Mouse (Mus musculus) c-Kit-positive CD71-positive TER-119-positive erythroid progenitor cells, embryonic 14.5 days (primary cell): ENCODE data around the gene Zfp760.
"Not testable (repeated sequence)": the region's sequence is repeated elsewhere in the genome, so short reads cannot be mapped to it uniquely, and the experiment has no call there.

ENCODE experiments used
- DNase-seq: peaks from one replicate; pipeline ENCODE4 v3.0.0-alpha.2; 2013; ENCODE audit warnings: low spot score

Gene Zfp760

DNA sequence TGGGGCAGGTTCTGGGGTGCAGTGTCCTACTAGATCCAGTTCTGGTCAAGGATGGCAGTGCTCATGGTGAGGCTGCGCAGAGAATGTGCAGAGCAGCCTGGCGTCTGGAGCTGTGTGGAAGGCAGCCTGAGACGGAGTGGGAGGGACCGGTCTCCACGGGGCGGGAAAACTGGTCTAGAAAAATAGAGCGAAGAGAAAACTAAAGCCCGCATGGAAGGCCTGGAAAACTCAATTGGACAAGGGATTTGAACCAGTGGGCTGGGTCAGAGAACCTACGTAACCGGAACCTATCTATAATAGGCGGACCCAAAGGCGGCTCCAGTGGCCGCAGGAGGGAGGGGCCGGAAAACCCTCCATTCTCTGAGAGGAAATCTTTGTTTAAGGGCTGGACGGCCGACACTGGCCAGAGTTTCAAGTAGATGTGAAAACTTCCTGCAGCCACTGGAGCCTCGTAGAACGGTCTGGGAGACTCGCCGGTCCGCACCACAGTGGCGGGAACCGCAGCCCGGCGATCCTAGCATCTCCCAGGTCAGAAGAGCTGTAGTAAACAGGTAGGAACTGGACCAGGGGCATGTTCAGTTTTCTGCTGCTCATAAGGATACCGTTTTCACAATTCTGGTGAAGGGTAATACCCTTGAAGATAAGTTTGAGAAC lies at the start of gene Zfp760:
Gene Zfp760, plus strand, starts transcription at position 399 of the 654 bp plus-strand sequence.
- peak; percentile 76 for DNase-seq

DNA sequence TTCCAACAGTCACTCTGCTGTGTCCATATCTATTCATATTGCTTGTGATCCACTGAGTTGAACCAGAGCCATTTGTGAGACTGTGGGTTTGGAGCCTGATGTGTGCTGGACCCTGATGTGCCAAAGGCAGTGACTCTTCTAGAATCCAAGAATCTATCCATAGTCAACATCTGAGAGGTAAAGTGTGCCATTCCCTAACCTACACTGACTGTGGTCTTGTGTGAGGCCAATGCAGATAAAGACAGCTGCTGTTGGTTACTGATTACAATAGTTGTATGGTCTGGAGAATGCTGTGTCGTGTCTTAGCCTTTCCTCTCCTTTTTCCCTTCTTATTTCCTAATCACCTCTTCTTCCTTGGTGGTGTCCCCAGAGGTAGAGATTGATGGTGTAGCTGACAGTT lies 28.7 kb upstream of the Zfp760 start:
- DNase-seq: peak; percentile 56

DNA sequence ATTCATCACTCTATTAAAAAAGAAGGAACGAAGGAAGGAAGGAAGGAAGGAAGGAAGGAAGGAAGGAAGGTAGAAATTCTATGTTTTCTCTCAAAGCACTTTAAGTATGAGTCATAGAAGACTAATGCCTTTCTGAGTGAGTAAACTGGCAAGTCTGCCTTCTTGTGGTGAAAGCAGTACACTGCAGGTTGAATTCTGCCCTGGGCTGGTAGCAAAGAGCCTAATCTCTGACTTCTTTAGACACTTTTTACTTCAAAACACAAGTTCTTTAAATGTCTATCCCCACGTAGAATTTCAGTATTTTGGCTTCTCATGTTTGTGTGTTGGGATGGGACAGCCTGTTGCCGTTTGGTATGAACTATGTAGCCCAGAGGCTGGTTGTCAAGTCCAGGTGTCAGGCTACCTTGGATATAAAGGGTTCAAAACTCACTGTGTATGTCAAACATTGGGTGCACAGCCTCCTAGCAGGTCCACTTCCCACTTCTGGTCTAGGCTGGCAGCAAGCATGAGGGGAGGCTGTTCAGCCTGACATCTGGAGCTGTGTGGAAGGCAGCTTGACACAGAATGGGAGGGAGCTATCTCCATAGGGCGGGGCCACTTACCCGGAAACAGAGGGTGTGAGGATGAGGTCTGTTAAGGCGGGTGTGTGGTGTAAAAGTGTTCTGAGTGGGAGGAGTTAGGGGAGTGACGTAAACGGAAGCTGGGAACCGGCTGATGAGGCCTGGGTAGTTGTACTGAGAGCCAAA lies 28.1 kb upstream of the Zfp760 start:
- DNase-seq: peak; percentile 94

DNA sequence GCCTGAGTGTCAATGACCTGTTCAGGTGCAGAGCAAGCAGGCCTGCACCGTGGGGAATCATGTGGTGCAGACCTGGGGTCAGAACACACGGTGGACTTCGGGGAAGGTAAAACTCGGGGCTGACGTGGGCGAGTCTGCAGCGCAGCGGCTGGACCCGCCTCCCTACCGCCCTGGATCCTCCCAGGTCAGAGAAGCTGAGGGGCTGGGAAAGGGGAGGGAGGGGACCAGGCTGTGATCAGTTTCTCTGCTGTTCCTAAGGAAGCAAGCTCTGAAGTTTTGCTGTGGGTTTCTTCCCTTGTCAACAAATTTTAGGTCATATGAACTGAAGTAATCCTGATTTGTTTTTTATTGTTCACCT lies 27.5 kb upstream of the Zfp760 start:
- not testable (repeated sequence) for DNase-seq

DNA sequence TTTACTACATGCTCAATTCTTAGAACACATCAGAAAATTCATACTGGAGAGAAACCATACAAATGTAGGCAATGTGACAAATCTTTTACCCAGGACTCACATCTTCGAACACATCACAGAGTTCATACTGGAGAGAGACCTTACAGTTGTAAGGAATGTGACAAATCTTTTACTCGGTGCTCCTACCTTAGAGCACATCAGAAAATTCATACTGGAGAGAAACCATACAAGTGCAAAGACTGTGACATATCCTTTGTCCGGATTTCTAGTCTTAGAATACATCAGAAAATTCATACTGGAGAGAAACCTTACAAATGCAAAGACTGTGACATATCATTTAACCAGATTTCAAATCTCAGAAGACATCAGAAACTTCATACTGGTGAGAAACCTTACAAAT lies 16.0 kb upstream of the Zfp760 start, which contains the start of gene Gm10226:
Gene Gm10226, plus strand, starts transcription at position 301 of the 400 bp plus-strand sequence.
- DNase-seq: no peak

DNA sequence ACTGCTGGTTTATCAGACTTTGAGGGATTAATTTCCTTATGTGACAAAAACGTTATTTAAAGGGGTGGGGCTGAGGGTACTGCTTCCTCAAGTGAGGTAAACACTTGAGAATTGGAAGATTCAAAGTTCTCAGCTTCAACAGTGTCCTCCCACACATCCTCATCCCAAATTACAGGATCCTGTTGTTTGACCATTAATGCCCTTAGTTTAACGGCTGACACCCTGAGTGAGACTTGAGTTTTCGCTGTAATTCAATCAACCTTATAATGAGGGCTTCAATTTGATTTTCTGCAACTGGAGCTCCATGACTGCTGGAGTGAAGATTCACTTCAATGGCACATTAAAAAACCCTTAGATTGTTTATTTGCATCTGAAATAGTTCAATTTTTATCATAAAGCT lies 14.2 kb upstream of the Zfp760 start:
- no peak for DNase-seq

DNA sequence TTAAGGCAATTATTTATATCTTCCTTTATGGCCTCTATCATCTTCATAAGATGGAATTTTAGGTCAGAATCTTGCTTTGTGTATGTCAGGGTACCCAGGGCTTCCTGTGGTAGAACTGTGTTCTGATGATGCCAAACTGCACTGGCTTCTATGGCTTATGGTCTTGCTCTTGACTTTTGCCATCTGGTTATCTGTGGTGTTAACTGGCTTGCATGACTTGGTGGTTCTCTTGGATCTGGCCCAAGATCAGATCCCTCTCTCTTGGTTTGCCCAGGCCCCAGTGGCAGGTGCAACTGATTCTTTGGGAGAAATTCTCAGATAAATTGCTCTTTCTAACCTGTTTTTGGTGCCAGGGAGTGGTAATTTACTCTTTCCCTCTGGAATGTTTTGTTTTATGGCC lies 11.5 kb upstream of the Zfp760 start:
- DNase-seq: no peak

DNA sequence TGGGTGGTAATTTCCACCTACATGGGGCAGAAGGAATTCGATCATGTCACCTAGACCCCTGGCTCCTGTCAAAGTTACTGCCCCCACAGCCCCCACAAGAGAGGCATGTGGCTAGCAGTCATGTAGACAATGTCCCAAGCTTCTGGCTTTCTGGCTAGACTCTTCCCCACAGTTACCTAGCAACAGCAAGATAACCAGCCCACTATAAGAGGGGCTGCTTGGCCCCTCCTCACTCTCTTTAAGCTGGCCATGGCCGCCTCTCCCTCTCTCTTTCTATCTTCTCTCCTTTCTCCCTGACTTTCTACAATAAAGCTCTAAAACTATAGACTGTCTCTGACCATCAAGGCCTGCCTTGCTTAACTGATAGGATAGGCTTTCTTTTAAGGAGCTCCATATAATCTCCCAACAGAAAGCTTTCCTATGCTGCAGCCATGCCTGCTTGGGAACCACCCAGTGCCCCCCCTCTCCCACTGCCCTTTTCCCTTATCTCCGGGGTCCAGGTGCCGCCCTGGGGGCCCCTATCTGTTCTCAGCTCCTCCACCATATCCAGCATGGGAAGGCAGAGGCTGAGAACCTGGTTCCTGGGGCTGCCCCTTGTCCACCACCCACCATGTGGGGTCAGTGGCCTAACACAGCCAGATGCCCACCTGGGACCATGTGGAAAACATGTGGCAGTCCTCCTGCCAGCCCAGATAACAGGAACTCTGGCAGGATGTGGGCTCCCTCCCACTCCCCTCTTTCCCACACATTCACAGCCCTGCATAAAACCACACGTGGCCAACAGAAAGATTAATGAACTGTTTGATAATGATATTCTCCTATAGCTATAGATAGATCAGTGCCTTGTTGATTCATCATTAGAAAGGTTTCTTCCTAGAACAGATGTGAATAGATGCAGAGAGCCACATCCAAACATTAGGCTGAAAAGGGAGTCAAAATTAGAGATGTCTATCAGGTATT lies 5.0 kb upstream of the Zfp760 start:
- peak; percentile 88 for DNase-seq

DNA sequence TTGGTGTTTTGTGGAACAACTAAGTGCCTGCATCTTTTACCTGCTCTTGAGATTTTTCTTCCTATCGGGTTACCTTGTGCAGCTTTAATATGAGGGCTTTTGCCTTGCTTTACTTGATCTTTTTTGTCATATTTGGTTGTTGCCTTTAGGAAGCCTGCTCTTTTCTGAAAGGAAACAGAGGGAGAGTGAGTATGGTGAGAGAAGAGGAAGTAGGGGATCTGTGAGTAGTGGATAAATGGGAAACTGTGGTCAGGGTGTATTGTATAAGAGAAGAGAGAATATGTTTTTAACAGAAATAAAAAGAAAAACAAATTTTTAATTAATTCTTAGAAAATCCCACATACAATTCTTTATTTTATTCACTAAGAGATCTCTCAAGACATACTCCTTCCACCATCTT lies 4.1 kb upstream of the Zfp760 start:
- DNase-seq: no peak

DNA sequence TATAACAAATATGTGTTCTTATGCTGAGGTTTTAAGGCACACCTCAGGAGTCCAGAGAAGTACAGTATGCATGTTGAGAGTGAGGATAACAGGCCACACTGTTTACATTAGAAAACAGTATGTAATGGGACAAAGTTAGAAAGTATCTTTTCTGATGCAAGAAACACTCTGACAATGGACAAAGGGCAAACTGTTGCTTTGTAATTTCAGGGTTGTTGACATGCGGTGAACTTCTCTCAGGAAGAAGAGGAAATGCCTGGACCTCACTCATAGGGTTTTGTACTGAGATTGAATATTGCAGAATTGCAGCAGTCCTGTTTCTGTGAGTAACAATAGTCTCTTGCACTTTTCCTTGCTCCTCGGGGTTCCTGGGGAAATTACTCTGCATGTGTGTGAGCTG lies 860 bp downstream of the Zfp760 start:
- no peak for DNase-seq

DNA sequence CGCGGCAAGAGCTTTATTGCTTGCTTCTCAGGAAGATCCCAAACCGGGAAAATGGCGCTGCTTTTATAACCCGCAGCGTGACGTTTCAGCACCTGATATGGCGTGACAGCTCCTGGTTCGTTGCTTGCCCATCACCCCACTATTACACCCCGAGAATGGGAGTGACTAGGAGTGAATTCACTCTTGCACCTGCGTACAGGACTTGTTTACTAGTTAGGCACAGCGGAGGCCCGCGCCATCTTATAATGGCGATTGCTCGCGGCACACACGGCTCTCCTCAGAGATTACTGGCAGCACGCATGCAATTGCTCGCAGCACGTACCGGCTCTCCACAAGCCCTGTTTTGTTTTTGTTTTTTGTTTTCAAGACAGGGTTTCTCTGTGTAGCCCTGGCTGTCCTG lies 23.0 kb downstream of the Zfp760 start, which contains the start of gene Zfp229:
Gene Zfp229, plus strand, starts transcription at position 301 of the 400 bp plus-strand sequence.
- DNase-seq: not testable (repeated sequence)

DNA sequence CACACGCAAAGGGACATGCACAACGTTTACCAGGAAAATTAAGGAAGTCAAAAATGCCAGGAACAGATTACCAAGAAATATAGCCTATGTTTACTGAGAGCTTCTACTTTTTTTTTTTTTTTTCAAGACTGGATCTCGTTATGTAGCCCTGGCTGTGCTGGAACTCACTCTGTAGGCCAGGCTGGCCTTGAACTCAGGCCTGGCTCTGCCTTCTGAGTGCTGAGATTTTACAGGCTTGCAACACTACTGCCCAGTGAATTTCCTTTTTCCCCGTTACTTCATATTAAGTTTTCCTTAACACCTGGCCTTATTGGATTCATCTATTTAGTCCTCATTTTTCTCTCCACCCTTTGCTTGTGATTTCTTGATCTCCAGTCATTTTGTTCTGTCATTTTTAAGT lies 25.5 kb downstream of the Zfp760 start:
- no peak for DNase-seq

DNA sequence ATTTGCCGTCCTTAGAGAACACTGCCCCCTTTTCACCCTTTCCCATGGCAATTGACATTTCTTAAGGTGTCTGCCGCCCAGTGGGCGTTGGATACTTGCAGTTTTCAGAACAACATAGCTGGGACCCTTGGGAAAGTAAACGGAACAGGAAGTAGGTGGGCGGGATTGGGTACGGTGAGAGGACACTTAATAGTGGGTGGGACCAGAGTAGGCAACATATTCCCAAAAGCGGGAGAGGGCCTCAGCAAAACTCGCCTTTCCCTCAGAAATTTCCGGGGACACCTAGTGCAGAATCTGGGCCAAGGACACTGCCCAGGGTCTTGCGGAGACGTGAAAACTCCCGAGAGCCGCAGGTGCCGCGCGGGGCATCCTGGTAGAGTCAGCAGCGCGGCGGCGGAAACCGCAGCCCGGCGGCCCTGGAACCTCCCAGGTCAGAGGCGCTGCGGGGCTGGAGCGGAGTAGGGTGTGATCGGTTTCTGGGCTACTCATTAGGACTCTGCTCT lies 26.0 kb downstream of the Zfp760 start:
- peak; percentile 74 for DNase-seq

DNA sequence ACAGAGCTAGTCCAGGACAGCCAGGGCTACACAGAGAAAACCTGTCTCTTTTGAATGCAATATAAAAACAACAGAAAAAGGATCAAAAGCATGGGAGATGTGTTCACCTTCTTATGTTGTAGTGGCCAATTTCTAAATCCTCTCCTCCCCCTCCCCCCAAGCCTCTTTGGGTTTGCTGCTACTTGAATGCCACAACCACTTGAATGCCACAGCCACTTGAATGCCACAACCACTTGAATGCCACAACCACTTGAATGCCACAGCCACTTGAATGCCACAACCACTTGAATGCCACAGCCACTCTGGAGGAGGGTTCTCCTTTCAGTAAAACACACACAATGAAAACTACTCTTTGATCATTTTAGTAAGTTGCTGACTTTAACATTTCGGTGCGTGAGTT lies 45.2 kb downstream of the Zfp760 start:
- no peak for DNase-seq

DNA sequence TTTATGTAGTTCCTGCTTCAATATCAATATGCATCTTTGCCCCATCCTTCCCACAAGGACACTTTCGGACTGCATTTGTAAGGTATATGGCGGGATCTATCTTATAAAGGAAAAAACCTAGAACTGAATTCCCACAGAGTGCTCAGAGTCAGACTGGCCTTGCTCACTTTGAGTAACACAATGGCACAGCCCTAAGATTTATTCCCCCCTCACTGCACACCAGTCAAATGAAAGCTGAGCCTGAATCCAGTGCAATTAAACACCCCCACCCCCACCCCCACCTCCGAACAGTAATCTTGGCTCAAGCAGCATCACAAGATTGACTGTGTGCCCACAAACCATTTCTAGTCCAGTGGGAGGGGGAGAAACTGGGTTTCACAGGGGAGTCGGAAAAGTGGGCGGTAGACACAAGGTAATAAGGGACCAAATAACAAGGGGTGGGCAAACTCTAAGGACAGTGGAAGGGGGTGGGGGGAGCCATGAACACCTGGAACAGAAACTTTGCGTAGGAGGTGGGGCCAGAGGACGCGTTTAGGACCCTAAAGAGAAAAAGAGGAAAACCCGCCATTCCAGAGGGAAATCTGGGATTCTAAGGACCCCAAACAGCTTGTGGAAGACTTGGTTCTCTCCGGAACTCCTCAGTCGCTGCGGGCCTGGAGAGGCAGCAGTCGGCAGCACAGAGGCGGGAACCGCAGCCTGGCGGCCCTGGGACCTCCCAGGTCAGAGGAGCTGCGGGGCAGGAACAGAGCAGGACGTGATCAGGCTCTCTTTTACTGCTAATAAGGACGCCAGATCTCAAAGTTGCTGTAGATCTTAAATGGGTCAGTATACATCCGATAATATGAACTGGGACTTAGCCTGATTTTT lies 46.0 kb downstream of the Zfp760 start:
- DNase-seq: no peak

DNA sequence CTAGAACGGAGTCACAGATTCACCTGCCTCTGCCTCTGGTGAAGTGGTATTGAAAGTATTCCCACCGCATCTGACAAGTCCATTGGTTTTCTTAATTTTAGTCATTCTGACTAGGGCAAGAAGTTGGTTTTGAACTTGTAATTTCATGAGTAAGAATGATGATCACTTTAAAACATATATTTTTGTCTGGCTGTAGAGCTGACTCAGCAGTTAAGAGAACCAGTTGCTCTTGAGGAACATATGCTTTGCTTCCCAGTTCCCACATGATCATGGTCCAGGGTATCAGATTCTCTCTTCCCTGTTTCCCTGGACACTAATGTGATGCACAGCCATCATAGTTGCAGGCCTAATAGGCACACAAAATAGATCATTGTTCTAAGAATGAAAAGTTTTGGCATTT lies 62.8 kb downstream of the Zfp760 start:
- DNase-seq: no peak
